ENCODE assay signal across 13 mouse cellular contexts in the genomic region with DNA sequence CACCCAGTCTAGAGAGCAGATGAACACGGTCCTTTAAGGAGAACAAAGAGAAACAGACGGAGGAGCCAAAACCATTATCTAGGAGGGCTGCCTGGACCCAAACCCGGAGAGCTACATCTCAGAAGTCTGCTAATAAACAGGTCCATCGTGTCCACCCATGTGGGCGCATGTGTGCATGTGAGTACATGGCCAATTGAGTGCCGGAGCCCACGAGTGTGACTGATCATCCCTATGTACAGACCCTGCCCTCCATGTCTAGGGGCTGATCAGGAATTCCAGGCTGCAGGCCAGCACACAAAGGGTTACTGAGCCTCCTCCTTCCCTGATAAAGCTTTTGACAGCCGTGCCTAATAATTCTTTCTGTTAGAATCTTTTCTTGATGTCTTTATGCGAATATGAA.
A peak's percentile ranks its signal among the peaks of the same experiment; 100 is the strongest.
DNase-seq lines count a peak whose midpoint lies in the region; ATAC-seq lines count a peak whose summit lies in the region.
"Had no signal": no experiment of that assay in that cellular context is flagged by ENCODE, and none has a peak within 500 bp of the region (broad histone marks: within the 10 kb centered on the region; RNA-seq: fewer than 3 reads in every experiment).

No protein-coding gene starts in this region.

- no peaks in the 10 kb centered on the region for H3K36me3 ChIP-seq in heart, embryonic 16.5 days (ENCODE audit: control insufficient read depth, insufficient read depth)
- H3K36me3 ChIP-seq in midbrain, embryonic 11.5 days (ENCODE audit: control insufficient read depth, insufficient read depth, low read length), result no peaks in the 10 kb centered on the region
- H3K36me3 ChIP-seq in midbrain, embryonic 10.5 days, result no peaks in the 10 kb centered on the region
- H3K36me3 ChIP-seq in forebrain, embryonic 15.5 days, result no peaks in the 10 kb centered on the region
- H3K36me3 ChIP-seq in midbrain, embryonic 13.5 days, result no peaks in the 10 kb centered on the region
- H3K36me3 ChIP-seq: liver, embryonic 15.5 days had no signal

- H3K9ac ChIP-seq in heart, embryonic 16.5 days (ENCODE audit: low read length), result no peak overlapping the region
- H3K9ac ChIP-seq in midbrain, embryonic 11.5 days (ENCODE audit: low read length), result no peak overlapping the region
- H3K9ac ChIP-seq in forebrain, embryonic 15.5 days (replicated peaks), result peak overlapping the region; percentile 1; the same call in 1 of the 2 replicates
- no peak overlapping the region for H3K9ac ChIP-seq in midbrain, embryonic 13.5 days (replicated peaks)
- H3K9ac ChIP-seq: liver, embryonic 15.5 days had no signal

- ATAC-seq in heart, embryonic 16.5 days (replicated peaks; ENCODE audit: extremely low read depth, insufficient read depth, low FRiP score), result no peak
- ATAC-seq in midbrain, embryonic 11.5 days (ENCODE audit: low FRiP score), result 0 out of 2 replicates have a peak, but pooled peaks have one; percentile 22
- ATAC-seq in forebrain, embryonic 15.5 days (replicated peaks), result no peak
- ATAC-seq in midbrain, embryonic 13.5 days, result no peak

- H3K27me3 ChIP-seq in heart, embryonic 16.5 days (ENCODE audit: control insufficient read depth, insufficient read depth, low read length), result no peaks in the 10 kb centered on the region
- peaks cover 47% of the 10 kb centered on the region for H3K27me3 ChIP-seq in midbrain, embryonic 11.5 days (ENCODE audit: control insufficient read depth, insufficient read depth, low read length)
- H3K27me3 ChIP-seq in midbrain, embryonic 10.5 days (ENCODE audit: low read depth, poor library complexity, severe bottlenecking), result peaks cover 100% of the 10 kb centered on the region
- H3K27me3 ChIP-seq in forebrain, embryonic 15.5 days, result no peaks in the 10 kb centered on the region
- H3K27me3 ChIP-seq in midbrain, embryonic 13.5 days, result peaks cover 77% of the 10 kb centered on the region
- H3K27me3 ChIP-seq: liver, embryonic 15.5 days had no signal

- 79% methylated on average over 9 of the region's 9 CpGs for WGBS in heart, embryonic 16.5 days
- 57% methylated on average over 9 of the region's 9 CpGs for WGBS in midbrain, embryonic 11.5 days
- WGBS in midbrain, embryonic 10.5 days, result 68% methylated on average over 9 of the region's 9 CpGs
- WGBS in forebrain, embryonic 15.5 days, result 37% methylated on average over 9 of the region's 9 CpGs
- 44% methylated on average over 9 of the region's 9 CpGs for WGBS in midbrain, embryonic 13.5 days

- H3K4me3 ChIP-seq in heart, embryonic 16.5 days (ENCODE audit: low read length), result no peak overlapping the region
- no peak overlapping the region for H3K4me3 ChIP-seq in midbrain, embryonic 11.5 days (ENCODE audit: low read depth, low read length)
- H3K4me3 ChIP-seq in midbrain, embryonic 10.5 days, result no peak overlapping the region
- H3K4me3 ChIP-seq in forebrain, embryonic 15.5 days, result no peak overlapping the region
- H3K4me3 ChIP-seq in midbrain, embryonic 13.5 days (replicated peaks), result no peak overlapping the region
- H3K4me3 ChIP-seq: liver, embryonic 15.5 days had no signal

- peak overlapping the region; percentile 92 for H3K27ac ChIP-seq in heart, embryonic 16.5 days (ENCODE audit: low read length)
- no peak overlapping the region for H3K27ac ChIP-seq in midbrain, embryonic 11.5 days (ENCODE audit: low read depth, low read length)
- no peak overlapping the region for H3K27ac ChIP-seq in midbrain, embryonic 10.5 days (replicated peaks)
- H3K27ac ChIP-seq in forebrain, embryonic 15.5 days (replicated peaks), result peak overlapping the region; percentile 93
- peak overlapping the region; percentile 77; the same call in 1 of the 2 replicates for H3K27ac ChIP-seq in midbrain, embryonic 13.5 days
- H3K27ac ChIP-seq: liver, embryonic 15.5 days had no signal

- intact Hi-C loops in heart, postnatal 14 days (cut with DNase I), result loop anchor here (5.0 kb wide), 1 partner anchor 108 kb away; no protein-coding TSS in a partner anchor

- H3K9me3 ChIP-seq in heart, embryonic 16.5 days (replicated peaks; ENCODE audit: control insufficient read depth, low read length), result no peaks in the 10 kb centered on the region
- no peaks in the 10 kb centered on the region for H3K9me3 ChIP-seq in midbrain, embryonic 11.5 days (ENCODE audit: control insufficient read depth, low read length)
- H3K9me3 ChIP-seq in midbrain, embryonic 10.5 days (replicated peaks), result no peaks in the 10 kb centered on the region
- no peaks in the 10 kb centered on the region for H3K9me3 ChIP-seq in forebrain, embryonic 15.5 days
- no peaks in the 10 kb centered on the region for H3K9me3 ChIP-seq in midbrain, embryonic 13.5 days
- H3K9me3 ChIP-seq: liver, embryonic 15.5 days had no signal

- H3K4me2 ChIP-seq in heart, embryonic 16.5 days (ENCODE audit: low read depth, low read length), result no peak overlapping the region
- H3K4me2 ChIP-seq in midbrain, embryonic 11.5 days, result no peak overlapping the region
- no peak overlapping the region for H3K4me2 ChIP-seq in forebrain, embryonic 15.5 days (replicated peaks)
- no peak overlapping the region; the same call in 1 of the 2 replicates for H3K4me2 ChIP-seq in midbrain, embryonic 13.5 days (replicated peaks)

- H3K4me1 ChIP-seq in heart, embryonic 16.5 days (ENCODE audit: control insufficient read depth, insufficient read depth, low read length), result peaks cover 70% of the 10 kb centered on the region
- H3K4me1 ChIP-seq in midbrain, embryonic 11.5 days (ENCODE audit: control insufficient read depth, insufficient read depth, low read length), result peaks cover 59% of the 10 kb centered on the region
- peaks cover 91% of the 10 kb centered on the region for H3K4me1 ChIP-seq in midbrain, embryonic 10.5 days
- peaks cover 85% of the 10 kb centered on the region for H3K4me1 ChIP-seq in forebrain, embryonic 15.5 days
- H3K4me1 ChIP-seq in midbrain, embryonic 13.5 days (replicated peaks), result peaks cover 82% of the 10 kb centered on the region

- no peak for DNase-seq in heart, postnatal 14 days
- DNase-seq in midbrain, embryonic 11.5 days (ENCODE audit: low spot score, missing footprints), result peak; percentile 92
- no peak for DNase-seq in midbrain, embryonic 10.5 days (ENCODE audit: low spot score)
- no peak for DNase-seq in ovary, adult 18-20 months (ENCODE audit: low spot score)
- no peak for DNase-seq in thymus, adult 18-20 months
- DNase-seq: cerebellum, adult 11 months; heart, postnatal 10 days; kidney, postnatal 14 days; left cerebral cortex, postnatal 4 days had no signal

Comparison
In these comparisons a context has a peak if more than half of its experiments do, and no peak if none do; other contexts are left out.
1. H3K27ac ChIP-seq: peak in heart, embryonic 16.5 days (single experiment), forebrain, embryonic 15.5 days (single experiment) and midbrain, embryonic 13.5 days (single experiment); none in midbrain, embryonic 11.5 days (single experiment) and midbrain, embryonic 10.5 days (single experiment).